Mouse (Mus musculus): Measurements from ENCODE around the gene Hsd17b2. TPM values are rescaled to one million over a fixed set of nuclear protein-coding genes. Genes with fewer than 3 reads are reported as not detected.

Gene Hsd17b2
- total RNA-seq, 1 experiment, result 0.31 TPM

GRCm38 (mm10) chr8:117747886-117748730 is 46.4 kb downstream of the Hsd17b2 start:
- H3K9me3 ChIP-seq (ENCODE audit: control insufficient read depth, insufficient read depth, low read depth, low read length), result no peaks in the 10 kb centered on the region
- TF ChIP-seq MAFK (IDR thresholded peaks at IDR 0.05; ENCODE audit: insufficient read depth, low read depth, low read length), result no peak
- TF ChIP-seq HCFC1 (IDR thresholded peaks at IDR 0.05; ENCODE audit: borderline replicate concordance, insufficient read depth, low read length), result no peak
- no peak for TF ChIP-seq ZNF384 (IDR thresholded peaks at IDR 0.05; ENCODE audit: low read depth, low read length)
- TF ChIP-seq CHD2 (IDR thresholded peaks at IDR 0.05; ENCODE audit: low read depth, low read length), result no peak
- TF ChIP-seq ZC3H11A (IDR thresholded peaks at IDR 0.05; ENCODE audit: borderline replicate concordance, low read depth, low read length), result no peak
- peak overlapping the region; percentile 29; the same call in 1 of the 2 replicates for H3K27ac ChIP-seq (ENCODE audit: insufficient read depth, low read depth, low read length, poor library complexity, severe bottlenecking)
- in situ Hi-C loops (cut with MboI; ENCODE audit: low sequenced_read_pairs in 2 of 2, unreplicated experiment in 2 of 2), result no loop called here
- peaks cover 5 to 26% of the 10 kb centered on the region in 2 experiments; a peak in 2 of 4 replicates for H3K4me1 ChIP-seq (ENCODE audit: control insufficient read depth in 2 of 2, insufficient read depth in 2 of 2, low read length in 2 of 2, poor library complexity in 1 of 2)
- H3K9ac ChIP-seq (ENCODE audit: insufficient read depth, low read depth, low read length, poor library complexity, severe bottlenecking), result no peak overlapping the region
- no peak overlapping the region for H3K4me3 ChIP-seq (ENCODE audit: insufficient read depth in 1 of 2, low read depth in 1 of 2, low read length in 2 of 2, poor library complexity in 1 of 2, severe bottlenecking in 1 of 2)
- DNase-seq (ENCODE audit: low read depth, low spot score), result no peak
- no peaks in the 10 kb centered on the region for H3K36me3 ChIP-seq (ENCODE audit: control insufficient read depth, insufficient read depth, low read length, poor library complexity, severe bottlenecking)

DNA sequence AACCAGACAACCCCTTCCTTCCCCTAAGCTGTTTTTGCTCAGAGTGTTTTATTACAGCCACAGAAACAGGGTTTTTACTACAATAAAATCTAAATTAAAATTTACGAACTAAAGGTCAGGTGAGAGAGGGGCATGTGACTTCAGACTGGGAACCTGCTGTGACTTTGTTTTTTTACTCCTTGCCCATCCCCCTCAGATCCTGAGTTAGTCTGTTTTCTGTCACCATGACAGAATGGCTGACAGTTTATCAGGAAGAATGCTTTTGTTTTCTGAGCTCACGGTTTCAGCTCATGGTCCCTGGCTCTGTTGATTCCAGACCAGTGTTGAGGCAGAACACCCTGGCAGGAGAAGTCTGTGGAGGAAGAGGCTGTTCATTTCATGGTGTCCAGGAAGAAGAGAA is 47.7 kb downstream of the Hsd17b2 start:
- in situ Hi-C loops (cut with MboI; ENCODE audit: low sequenced_read_pairs in 2 of 2, unreplicated experiment in 2 of 2), result no loop called here
- no peak overlapping the region; the same call in 1 of the 2 replicates for H3K27ac ChIP-seq (ENCODE audit: insufficient read depth, low read depth, low read length, poor library complexity, severe bottlenecking)
- no peak overlapping the region for H3K4me3 ChIP-seq (ENCODE audit: insufficient read depth in 1 of 2, low read depth in 1 of 2, low read length in 2 of 2, poor library complexity in 1 of 2, severe bottlenecking in 1 of 2)
- DNase-seq (ENCODE audit: low read depth, low spot score), result no peak
- H3K4me1 ChIP-seq (ENCODE audit: control insufficient read depth in 2 of 2, insufficient read depth in 2 of 2, low read length in 2 of 2, poor library complexity in 1 of 2), result peaks cover 5 to 26% of the 10 kb centered on the region in 2 experiments; a peak in 2 of 4 replicates
- no peaks in the 10 kb centered on the region for H3K36me3 ChIP-seq (ENCODE audit: control insufficient read depth, insufficient read depth, low read length, poor library complexity, severe bottlenecking)
- no peaks in the 10 kb centered on the region for H3K9me3 ChIP-seq (ENCODE audit: control insufficient read depth, insufficient read depth, low read depth, low read length)
- TF ChIP-seq CHD2 (IDR thresholded peaks at IDR 0.05; ENCODE audit: low read depth, low read length) (no peak), ZNF384 (IDR thresholded peaks at IDR 0.05; ENCODE audit: low read depth, low read length) (no peak), HCFC1 (IDR thresholded peaks at IDR 0.05; ENCODE audit: borderline replicate concordance, insufficient read depth, low read length) (no peak), ZC3H11A (IDR thresholded peaks at IDR 0.05; ENCODE audit: borderline replicate concordance, low read depth, low read length) (no peak)
- no peak overlapping the region for H3K9ac ChIP-seq (ENCODE audit: insufficient read depth, low read depth, low read length, poor library complexity, severe bottlenecking)

- Histone ChIP-seq H3K9me3 (ENCODE audit: control insufficient read depth, insufficient read depth, low read depth, low read length) (no peaks in the 10 kb centered on the region), H3K4me1 (ENCODE audit: control insufficient read depth in 2 of 2, insufficient read depth in 2 of 2, low read length in 2 of 2, poor library complexity in 1 of 2) (no peaks in the 10 kb centered on the region), H3K9ac (ENCODE audit: insufficient read depth, low read depth, low read length, poor library complexity, severe bottlenecking) (no peak overlapping the region), H3K27ac (ENCODE audit: insufficient read depth, low read depth, low read length, poor library complexity, severe bottlenecking) (no peak overlapping the region), H3K4me3 (ENCODE audit: insufficient read depth in 1 of 2, low read depth in 1 of 2, low read length in 2 of 2, poor library complexity in 1 of 2, severe bottlenecking in 1 of 2) (no peak overlapping the region), H3K36me3 (ENCODE audit: control insufficient read depth, insufficient read depth, low read length, poor library complexity, severe bottlenecking) (no peaks in the 10 kb centered on the region)
- in situ Hi-C loops (cut with MboI; ENCODE audit: low sequenced_read_pairs in 2 of 2, unreplicated experiment in 2 of 2), result no loop called here
- no peak for TF ChIP-seq ZNF384 (IDR thresholded peaks at IDR 0.05; ENCODE audit: low read depth, low read length)
- DNase-seq (ENCODE audit: low read depth, low spot score), result no peak
These were observed 56.2 kb downstream of the Hsd17b2 start for GRCm38 (mm10) chr8:117757900-117758299.

DNA sequence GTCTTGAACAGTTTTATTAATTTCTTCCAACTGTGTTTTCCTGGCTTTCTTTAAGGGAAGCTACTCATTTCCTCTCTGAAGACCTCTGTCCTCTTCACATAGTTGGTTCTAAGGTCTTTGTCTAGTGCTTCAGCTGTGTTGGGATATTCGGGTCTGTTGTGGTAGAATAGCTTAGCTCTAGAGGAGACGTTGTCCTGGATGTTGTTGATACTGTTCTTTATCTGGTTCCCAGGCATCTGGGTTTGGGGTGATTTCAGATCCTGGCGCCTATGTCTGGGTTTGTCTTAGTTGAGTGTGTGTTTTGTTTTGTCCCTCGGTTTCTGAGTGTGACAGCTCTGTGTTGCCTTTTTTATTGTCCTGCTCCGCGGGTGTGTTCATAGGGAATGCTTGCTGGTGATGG is 61.1 kb downstream of the Hsd17b2 start:
- no peaks in the 10 kb centered on the region for H3K9me3 ChIP-seq (ENCODE audit: control insufficient read depth, insufficient read depth, low read depth, low read length)
- in situ Hi-C loops (cut with MboI; ENCODE audit: low sequenced_read_pairs in 2 of 2, unreplicated experiment in 2 of 2), result no loop called here

More for the DNA sequence above, 61.1 kb downstream of the Hsd17b2 start:
- no peak overlapping the region for H3K4me3 ChIP-seq (ENCODE audit: insufficient read depth in 1 of 2, low read depth in 1 of 2, low read length in 2 of 2, poor library complexity in 1 of 2, severe bottlenecking in 1 of 2)
- no peak overlapping the region for H3K9ac ChIP-seq (ENCODE audit: insufficient read depth, low read depth, low read length, poor library complexity, severe bottlenecking)
- no peaks in the 10 kb centered on the region for H3K36me3 ChIP-seq (ENCODE audit: control insufficient read depth, insufficient read depth, low read length, poor library complexity, severe bottlenecking)
- TF ChIP-seq ZNF384 (IDR thresholded peaks at IDR 0.05; ENCODE audit: low read depth, low read length) (no peak), HCFC1 (IDR thresholded peaks at IDR 0.05; ENCODE audit: borderline replicate concordance, insufficient read depth, low read length) (no peak), CHD2 (IDR thresholded peaks at IDR 0.05; ENCODE audit: low read depth, low read length) (no peak), ZC3H11A (IDR thresholded peaks at IDR 0.05; ENCODE audit: borderline replicate concordance, low read depth, low read length) (no peak), MAFK (IDR thresholded peaks at IDR 0.05; ENCODE audit: insufficient read depth, low read depth, low read length) (no peak)
- no peak overlapping the region for H3K27ac ChIP-seq (ENCODE audit: insufficient read depth, low read depth, low read length, poor library complexity, severe bottlenecking)
- DNase-seq (ENCODE audit: low read depth, low spot score), result no peak
- no peaks in the 10 kb centered on the region for H3K4me1 ChIP-seq (ENCODE audit: control insufficient read depth in 2 of 2, insufficient read depth in 2 of 2, low read length in 2 of 2, poor library complexity in 1 of 2)

All from ES-E14 (cell line).